Mouse (Mus musculus) megakaryocyte, adult 5-6 weeks (primary cell): ENCODE results near the gene Prkci. TPM values are rescaled to one million over a fixed set of nuclear protein-coding genes. Genes with fewer than 3 reads are reported as not detected.

ENCODE experiments used
- ATAC-seq: 2 replicates; pipeline ENCODE4 v1.8.0; 2016; ENCODE audit warnings: mild to moderate bottlenecking, inconsistent platforms; ENCODE audit not compliant: poor library complexity, severe bottlenecking
- total RNA-seq, 2 experiments: library from RNA; stranded (forward) in 1 of 2; stranded (reverse) in 1 of 2; fragments of 153-499, 151-499 nt in 1 of 2; fragments of 221-1000, 200-1000 nt in 1 of 2; gene quantifications; 2 replicates each; pipeline versions ENCODE4 v1.2.3 to v1.2.4; 2015 to 2017

Gene Prkci
- total RNA-seq, 2 experiments from 2014 or later: 12.4 to 19.9 TPM

DNA sequence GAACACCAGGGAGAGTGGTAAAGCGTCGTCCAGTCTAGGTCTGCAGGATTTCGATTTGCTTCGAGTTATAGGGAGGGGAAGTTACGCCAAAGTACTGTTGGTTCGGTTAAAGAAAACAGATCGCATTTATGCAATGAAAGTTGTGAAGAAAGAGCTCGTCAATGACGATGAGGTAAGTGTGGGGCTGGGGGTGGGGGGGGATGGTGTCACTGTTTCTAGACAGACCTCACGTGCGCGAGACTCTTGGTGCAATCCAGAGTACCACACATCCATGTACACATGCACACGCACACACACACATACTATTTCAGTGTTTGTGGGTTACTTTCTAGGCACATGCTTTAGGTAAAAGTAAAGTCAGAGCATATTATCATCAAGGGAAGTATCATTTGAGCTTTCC, 42.3 kb downstream of the Prkci start:
- ATAC-seq: peak; percentile 75

GRCm38 (mm10) chr3:31038689-31039088, 43.1 kb downstream of the Prkci start:
- no peak for ATAC-seq

GRCm38 (mm10) chr3:31042992-31043391, 47.4 kb downstream of the Prkci start:
- ATAC-seq: no peak

GRCm38 (mm10) chr3:31047263-31047662, 51.7 kb downstream of the Prkci start:
- no peak for ATAC-seq

DNA sequence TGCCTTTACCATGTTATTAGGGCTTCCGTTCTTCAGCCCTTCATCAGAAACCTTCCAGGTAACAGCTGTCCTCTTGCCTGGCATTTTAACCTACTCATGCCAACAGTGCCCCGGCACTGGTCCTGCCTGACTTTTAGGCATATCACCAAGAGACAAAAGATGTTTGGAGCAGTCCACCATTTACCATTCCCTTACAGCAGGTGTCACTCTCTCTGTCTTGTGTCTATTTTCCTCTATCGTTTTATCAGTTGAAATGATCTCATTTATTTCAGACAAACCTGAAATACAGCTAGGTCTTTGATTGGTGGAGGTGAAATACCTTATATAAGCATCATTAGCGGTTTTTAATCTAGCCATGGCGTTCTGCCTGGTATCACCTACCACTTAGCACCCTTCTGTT, 53.5 kb downstream of the Prkci start:
- no peak for ATAC-seq

- peak; percentile 59; the same call in 1 of the 2 replicates for ATAC-seq
Observed at GRCm38 (mm10) chr3:31050375-31050774, 54.8 kb downstream of the Prkci start.

GRCm38 (mm10) chr3:31051730-31052129, 56.2 kb downstream of the Prkci start:
- ATAC-seq: no peak

DNA sequence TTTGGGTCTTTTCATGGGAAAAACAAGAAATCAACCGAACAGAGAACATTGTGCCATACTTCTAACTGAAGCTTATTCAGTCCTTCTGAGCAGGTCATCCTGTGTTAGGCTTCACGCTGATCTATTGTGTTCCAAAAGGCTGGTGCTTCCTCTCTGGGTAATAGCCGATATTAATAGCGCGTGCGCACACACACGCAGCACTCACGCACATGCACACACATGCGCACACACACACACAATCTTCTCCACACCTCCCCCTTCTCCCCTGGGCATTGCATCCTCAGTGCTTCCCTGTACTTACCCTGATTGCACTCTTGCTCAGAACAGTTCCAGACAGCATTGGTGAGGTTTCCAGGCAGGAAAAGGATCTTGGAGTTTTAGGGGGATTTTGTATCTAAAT, 57.6 kb downstream of the Prkci start:
- no peak for ATAC-seq

- ATAC-seq: no peak
Observed at GRCm38 (mm10) chr3:31054888-31055287, 59.3 kb downstream of the Prkci start.

DNA sequence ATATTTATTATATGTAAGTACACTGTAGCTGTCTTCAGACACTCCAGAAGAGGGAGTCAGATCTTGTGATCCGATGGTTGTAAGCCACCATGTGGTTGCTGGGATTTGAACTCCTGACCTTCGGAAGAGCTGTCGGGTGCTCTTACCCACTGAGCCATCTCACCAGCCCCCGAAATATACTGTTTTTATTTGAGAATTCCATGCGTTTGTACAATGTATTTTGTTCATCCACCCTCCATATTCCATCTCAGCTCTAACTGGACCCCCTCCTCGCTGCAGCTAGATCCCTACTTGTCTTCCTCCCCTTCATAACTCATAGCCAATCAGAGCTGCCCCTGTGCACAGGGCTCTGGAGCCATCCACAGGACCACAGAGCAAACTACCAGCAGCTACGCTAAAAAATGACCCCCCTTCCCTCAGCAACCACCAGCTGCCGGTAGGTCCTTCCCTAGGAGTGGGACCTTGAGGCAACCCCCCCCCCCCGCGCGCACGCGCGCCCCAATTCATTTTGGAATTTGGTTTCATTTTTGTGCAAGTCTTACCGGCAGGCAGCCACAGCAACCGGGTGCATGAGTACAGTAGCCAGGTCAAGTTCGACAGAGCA, 60.6 kb downstream of the Prkci start:
- ATAC-seq: peak; percentile 24

GRCm38 (mm10) chr3:31056651-31057627, 61.4 kb downstream of the Prkci start:
- ATAC-seq: peak; percentile 76

DNA sequence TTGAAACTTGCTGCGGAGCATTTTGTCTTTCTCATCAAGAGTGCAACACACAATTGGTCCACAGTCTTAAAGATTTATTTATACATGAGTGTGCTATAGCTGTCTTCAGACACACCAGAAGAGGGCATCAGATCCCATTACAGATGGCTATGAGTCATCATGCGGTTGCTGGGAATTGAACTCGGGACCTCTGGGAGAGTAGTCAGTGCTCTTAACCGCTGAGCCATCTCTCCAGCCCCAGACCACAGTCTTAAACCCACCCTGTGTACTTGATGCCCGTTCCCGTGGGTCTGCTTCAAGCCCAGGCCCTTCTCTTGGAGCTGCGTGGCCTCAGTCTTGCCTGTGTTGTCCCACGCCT, 65.2 kb downstream of the Prkci start:
- ATAC-seq: no peak

DNA sequence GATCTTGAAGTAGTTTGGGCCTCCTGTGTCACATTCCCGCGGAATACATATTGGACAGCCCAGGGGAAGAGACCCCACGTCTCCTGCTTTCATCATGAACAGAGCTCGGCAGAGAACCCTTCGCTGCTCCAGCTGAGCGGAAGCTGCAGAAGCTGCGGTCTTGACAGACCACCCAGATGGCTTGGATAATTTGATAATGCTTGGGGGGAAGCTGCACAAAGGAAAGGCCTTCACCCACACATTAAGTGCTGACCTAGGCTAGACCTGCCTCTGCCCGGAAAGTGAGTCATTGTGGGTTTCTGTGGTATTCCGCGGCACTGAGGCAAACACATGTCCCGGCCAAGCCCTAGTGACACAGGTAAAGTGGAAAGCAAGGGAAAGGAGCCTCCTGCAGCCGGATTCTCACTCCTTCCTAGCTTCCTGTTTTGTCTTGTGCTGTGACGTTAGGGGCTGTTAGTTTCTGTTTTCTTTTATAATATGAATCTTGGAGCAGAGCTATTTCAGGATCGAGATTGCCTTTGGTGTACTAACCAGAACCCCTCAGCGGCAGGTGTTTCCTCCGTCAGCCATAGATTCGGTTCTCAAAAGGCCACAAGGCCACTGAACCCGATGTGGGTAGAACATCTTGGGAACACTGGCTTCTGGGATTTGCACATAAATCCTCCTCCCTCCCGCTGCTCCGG, 65.7 kb downstream of the Prkci start:
- ATAC-seq: peak; percentile 77

- ATAC-seq: peak; percentile 28
Observed at GRCm38 (mm10) chr3:31061786-31062120, 66.2 kb downstream of the Prkci start.

DNA sequence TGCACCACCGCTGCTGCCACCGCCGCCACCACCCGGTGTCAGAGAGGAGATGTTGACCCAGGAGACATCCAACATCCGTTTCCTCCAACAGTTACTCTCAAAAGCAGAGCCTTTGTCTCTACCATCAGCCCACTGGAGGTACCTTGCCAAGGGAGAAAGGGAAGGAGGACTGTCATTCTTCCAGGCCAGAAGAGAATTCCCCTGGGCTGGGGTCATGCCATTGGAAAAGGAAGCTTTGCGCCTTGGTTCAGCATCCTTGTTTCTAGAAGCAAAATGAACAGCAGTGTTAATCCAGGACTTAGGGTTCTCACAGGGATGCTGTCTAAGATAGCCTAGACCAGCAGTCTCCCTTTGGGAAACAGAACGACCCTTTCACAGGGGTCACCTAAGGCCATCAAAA, 66.8 kb downstream of the Prkci start:
- ATAC-seq: no peak

- ATAC-seq: no peak
Observed at GRCm38 (mm10) chr3:31068482-31068881, 72.9 kb downstream of the Prkci start.

DNA sequence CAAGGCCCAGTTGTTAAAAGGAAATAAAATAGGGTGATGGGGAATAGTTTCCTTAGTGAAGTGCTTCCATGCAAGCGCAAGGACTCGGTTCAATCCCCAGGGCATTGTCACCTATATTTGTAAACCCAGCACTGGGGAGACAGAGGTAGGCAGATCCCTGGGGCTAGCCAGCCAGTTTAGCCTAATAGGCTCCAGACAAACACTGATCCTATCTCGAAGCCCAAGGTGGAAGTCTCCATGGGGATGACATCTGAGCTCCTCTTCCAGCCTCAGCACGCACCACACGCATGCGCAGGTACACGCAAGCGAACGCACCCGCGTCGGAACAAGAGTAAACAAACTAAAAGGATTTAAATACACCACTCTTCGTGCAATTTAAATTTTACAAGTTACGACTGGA, 76.3 kb downstream of the Prkci start:
- no peak for ATAC-seq

GRCm38 (mm10) chr3:31075808-31076207, 80.3 kb downstream of the Prkci start:
- ATAC-seq: no peak

DNA sequence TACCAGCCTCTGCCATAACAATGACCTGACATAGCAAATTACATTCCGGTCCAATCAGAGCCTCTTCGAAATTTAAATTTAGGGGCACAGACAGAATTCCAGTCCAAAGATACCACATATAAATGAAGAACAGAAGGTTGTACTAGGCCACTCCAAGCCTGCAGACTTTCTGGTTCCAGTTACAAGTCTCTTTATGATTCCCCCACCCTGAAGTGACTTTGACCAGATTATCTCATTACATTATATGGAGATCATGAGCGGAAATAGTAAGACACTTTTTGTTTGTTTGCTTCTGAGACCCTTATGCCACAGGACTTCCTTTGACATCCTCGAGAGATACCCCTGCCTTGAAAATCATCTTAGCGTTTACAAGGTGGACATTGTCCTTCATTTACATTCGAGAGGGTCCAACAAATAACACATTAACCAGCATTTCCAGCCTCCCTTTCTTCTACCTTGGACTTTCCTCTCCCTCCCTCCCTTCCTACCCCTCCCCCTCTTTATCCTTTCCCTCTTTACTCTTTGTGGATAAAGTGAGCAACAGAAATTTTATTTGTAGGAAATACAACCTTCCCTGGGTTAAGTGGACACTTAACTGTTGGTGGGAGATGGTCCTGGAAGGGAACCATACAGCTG, 81.6 kb downstream of the Prkci start:
- ATAC-seq: no peak

- no peak for ATAC-seq
Observed at GRCm38 (mm10) chr3:31079450-31079849, 83.9 kb downstream of the Prkci start.

- no peak for ATAC-seq
Observed at GRCm38 (mm10) chr3:31080791-31081502, 85.4 kb downstream of the Prkci start.
